Mouse (Mus musculus) hindbrain, embryonic 10.5 days (tissue): Measurements from ENCODE around the gene C2cd2l. TPM values are rescaled to one million over a fixed set of nuclear protein-coding genes. Genes with fewer than 3 reads are reported as not detected.

ENCODE experiments used
- DNase-seq: peaks from one replicate; pipeline ENCODE4 v3.0.0-alpha.2; 2017; ENCODE audit warnings: low spot score
- H3K27ac ChIP-seq: fragments of 300-500 bp; sonication (generic); 2 replicates; pipeline ENCODE4 v1.5.1; 2016; ENCODE audit warnings: mild to moderate bottlenecking, moderate library complexity
- H3K27me3 ChIP-seq: fragments of 300-500 bp; sonication (generic); 2 replicates; pipeline ENCODE4 v1.6.1; 2016; ENCODE audit warnings: mild to moderate bottlenecking; ENCODE audit not compliant: poor library complexity, insufficient read depth, severe bottlenecking
- H3K36me3 ChIP-seq: fragments of 300-500 bp; sonication (generic); 2 replicates; pipeline ENCODE4 v1.6.1; 2016; ENCODE audit warnings: mild to moderate bottlenecking, moderate library complexity
- H3K4me1 ChIP-seq: fragments of 300-500 bp; sonication (generic); replicated peaks from 2 replicates; pipeline ENCODE4 v1.6.1; 2016; ENCODE audit warnings: mild to moderate bottlenecking
- H3K4me3 ChIP-seq: fragments of 300-500 bp; sonication (generic); 2 replicates; pipeline ENCODE4 v1.5.1; 2016; ENCODE audit warnings: mild to moderate bottlenecking, moderate library complexity
- H3K9me3 ChIP-seq: fragments of 300-500 bp; sonication (generic); 2 replicates; pipeline ENCODE4 v1.6.1; 2016; ENCODE audit warnings: mild to moderate bottlenecking, moderate library complexity
- WGBS: fragments of 180-500 bp; shearing (Covaris S2); methylation state at CpG from one replicate; pipeline ENCODE4 v1.1.7; 2016; 5-methylcytosine and 5-hydroxymethylcytosine counted together
- polyA plus RNA-seq: library from polyadenylated mRNA; unstranded; fragments of >200 nt; fragmentation: Nextera tagmentation; extraction: Ambion mirVana; gene quantifications from 2 replicates; pipeline ENCODE4 v1.2.1, GENCODE M21; 2016

Gene C2cd2l
- polyA plus RNA-seq, 1 experiment from 2014 or later, result 17.5 TPM

GRCm38 (mm10) chr9:44267319-44268026 is 52.6 kb downstream of the C2cd2l start:
- peak overlapping the region; percentile 58 for H3K4me3 ChIP-seq
- H3K4me1 ChIP-seq, result peaks cover 23% of the 10 kb centered on the region
- peak; percentile 35 for DNase-seq
- WGBS, result 10% methylated on average over 23 of the region's 23 CpGs
- H3K36me3 ChIP-seq, result no peaks in the 10 kb centered on the region
- H3K27me3 ChIP-seq, result peaks cover 7% of the 10 kb centered on the region; the same call in 1 of the 2 replicates
- H3K9me3 ChIP-seq, result 0 out of 2 replicates have a peak, but pooled peaks cover 2% of the 10 kb centered on the region
- H3K27ac ChIP-seq, result peak overlapping the region; percentile 86

- Histone ChIP-seq H3K36me3 (no peaks in the 10 kb centered on the region), H3K27ac (no peak overlapping the region), H3K9me3 (0 out of 2 replicates have a peak, but pooled peaks cover 2% of the 10 kb centered on the region), H3K27me3 (peaks cover 12% of the 10 kb centered on the region; the same call in 1 of the 2 replicates), H3K4me3 (no peak overlapping the region), H3K4me1 (peaks cover 23% of the 10 kb centered on the region)
- 71% methylated on average over 8 of the region's 8 CpGs for WGBS
- DNase-seq, result no peak
These were observed 53.4 kb downstream of the C2cd2l start for GRCm38 (mm10) chr9:44266478-44267226.

- Histone ChIP-seq H3K27me3 (peaks cover 5% of the 10 kb centered on the region; the same call in 1 of the 2 replicates), H3K4me1 (0 out of 2 replicates have a peak, but pooled peaks cover 5% of the 10 kb centered on the region), H3K27ac (no peak overlapping the region), H3K36me3 (no peaks in the 10 kb centered on the region), H3K4me3 (no peak overlapping the region), H3K9me3 (no peaks in the 10 kb centered on the region)
- WGBS, result 90% methylated on average over 14 of the region's 14 CpGs
- no peak for DNase-seq
These were observed 58.7 kb downstream of the C2cd2l start for GRCm38 (mm10) chr9:44261388-44261787.

Other genes starting within 250 kb of the C2cd2l start
- gene Mfrp, start 218.6 kb downstream of the C2cd2l start, polyA plus RNA-seq, result 0.14 and 0.30 TPM in 2 replicates
- gene C1qtnf5, start 213.0 kb downstream of the C2cd2l start, polyA plus RNA-seq, result 0.31 and 1.1 TPM in 2 replicates
- gene Gm49380, start 206.8 kb downstream of the C2cd2l start, polyA plus RNA-seq, result 0.22 and 0.75 TPM in 2 replicates
- 75.6 and 76.9 TPM in 2 replicates for gene Rnf26, start 206.8 kb downstream of the C2cd2l start, polyA plus RNA-seq
- 10.8 and 11.2 TPM in 2 replicates for gene Mcam, start 185.8 kb downstream of the C2cd2l start, polyA plus RNA-seq
- gene Cbl, start 86.2 kb downstream of the C2cd2l start, polyA plus RNA-seq, result 21.1 and 22.8 TPM in 2 replicates
- gene Ccdc153, start 79.6 kb downstream of the C2cd2l start, polyA plus RNA-seq, result not detected in 2 replicates
- 0.14 TPM in 1 of 2 replicates, not detected in the other for gene Pdzd3, start 68.8 kb downstream of the C2cd2l start, polyA plus RNA-seq
- 2.4 and 3.3 TPM in 2 replicates for gene Nlrx1, start 51.7 kb downstream of the C2cd2l start, polyA plus RNA-seq
- 4.3 and 7.2 TPM in 2 replicates for gene Abcg4, start 31.7 kb downstream of the C2cd2l start, polyA plus RNA-seq
- gene Hinfp, start 14.6 kb downstream of the C2cd2l start, polyA plus RNA-seq, result 30.0 and 30.7 TPM in 2 replicates
- gene Dpagt1, start 5.7 kb upstream of the C2cd2l start, polyA plus RNA-seq, result 46.2 and 46.7 TPM in 2 replicates
- 548 and 554 TPM in 2 replicates for gene H2afx, start 14.4 kb upstream of the C2cd2l start, polyA plus RNA-seq
- 155 and 184 TPM in 2 replicates for gene Hmbs, start 23.9 kb upstream of the C2cd2l start, polyA plus RNA-seq
- gene Vps11, start 41.4 kb upstream of the C2cd2l start, polyA plus RNA-seq, result 30.9 and 34.8 TPM in 2 replicates
- gene Hyou1, start 59.2 kb upstream of the C2cd2l start, polyA plus RNA-seq, result 35.8 and 39.4 TPM in 2 replicates
- 20.8 and 28.9 TPM in 2 replicates for gene Slc37a4, start 76.6 kb upstream of the C2cd2l start, polyA plus RNA-seq
- gene Rps25, start 86.9 kb upstream of the C2cd2l start, polyA plus RNA-seq, result 1,836 and 2,161 TPM in 2 replicates
- 213 and 282 TPM in 2 replicates for gene Trappc4, start 87.3 kb upstream of the C2cd2l start, polyA plus RNA-seq
- 25.2 and 27.7 TPM in 2 replicates for gene Ccdc84, start 98.3 kb upstream of the C2cd2l start, polyA plus RNA-seq
- not detected in 2 replicates for gene Foxr1, start 120.9 kb upstream of the C2cd2l start, polyA plus RNA-seq
- gene Upk2, start 134.7 kb upstream of the C2cd2l start, polyA plus RNA-seq, result 0.14 TPM in 1 of 2 replicates, not detected in the other
- gene Bcl9l, start 162.5 kb upstream of the C2cd2l start, polyA plus RNA-seq, result 4.6 and 7.3 TPM in 2 replicates
- not detected in 2 replicates for gene Cxcr5, start 241.6 kb upstream of the C2cd2l start, polyA plus RNA-seq